Comparison of ENCODE assay signal across 16 mouse cellular contexts in the genomic region with DNA sequence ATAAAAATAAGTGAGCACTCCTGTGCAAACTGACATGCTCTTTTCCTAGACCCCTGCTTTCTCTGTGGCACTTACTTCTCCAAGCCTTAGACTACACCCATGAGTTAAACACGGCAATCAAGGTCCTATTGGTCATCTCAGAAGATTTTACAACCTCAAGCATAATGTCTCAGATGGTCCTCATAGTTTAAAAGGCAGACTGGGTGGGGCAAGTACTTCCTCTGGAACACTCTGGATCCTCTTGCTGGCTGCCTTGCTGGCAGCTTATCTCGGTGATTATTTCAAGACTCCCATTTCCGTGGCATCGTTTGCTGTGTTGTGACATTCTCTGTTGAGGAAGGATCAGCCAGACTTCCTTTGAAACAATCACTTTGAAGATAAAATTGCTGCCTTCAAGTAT. TPM values are rescaled to one million over a fixed set of nuclear protein-coding genes. Genes with fewer than 3 reads are reported as not detected.
"Had no signal": no experiment of that assay in that cellular context is flagged by ENCODE, and none has a peak within 500 bp of the region (broad histone marks: within the 10 kb centered on the region; RNA-seq: fewer than 3 reads in every experiment).

No protein-coding gene starts in this region.

- DNase-seq: kidney, adult 18-20 months; kidney, adult 9 months; kidney, postnatal 14 days; layer of hippocampus, adult 9-11 months; liver, embryonic 13.5 days; lung, embryonic 14.5 days; lung, postnatal 10 days; thymus, adult 2 months; thymus, postnatal 14 days; thymus, postnatal 4 days had no signal

- H3K4me1 ChIP-seq: liver, embryonic 13.5 days; midbrain, embryonic 12.5 days had no signal

- H3K4me3 ChIP-seq: layer of hippocampus, adult 2 months; left cerebral cortex, adult 2 months; liver, embryonic 13.5 days; midbrain, embryonic 12.5 days had no signal

- H3K4me2 ChIP-seq: liver, embryonic 13.5 days; lung, embryonic 14.5 days; midbrain, embryonic 12.5 days had no signal

- H3K9ac ChIP-seq: liver, embryonic 13.5 days; lung, embryonic 14.5 days; midbrain, embryonic 12.5 days had no signal

- H3K27me3 ChIP-seq: liver, embryonic 13.5 days; midbrain, embryonic 12.5 days had no signal

- H3K36me3 ChIP-seq: liver, embryonic 13.5 days; midbrain, embryonic 12.5 days had no signal

- H3K9me3 ChIP-seq: liver, embryonic 13.5 days; midbrain, embryonic 12.5 days had no signal

- H3K27ac ChIP-seq: layer of hippocampus, adult 2 months; left cerebral cortex, adult 2 months; liver, embryonic 13.5 days; macrophage; midbrain, embryonic 12.5 days; stomach, postnatal 0 days had no signal

RNA-seq across cellular contexts. Expression of gene Olfml1, which starts 27.2 kb away (rescaled TPM):
- total RNA-seq: megakaryocyte, adult 5-6 weeks had no signal
- polyA plus RNA-seq: macrophage had no signal
